Mouse (Mus musculus): Measurements from ENCODE around the gene Gm20838.
"Not testable (repeated sequence)": the region's sequence is repeated elsewhere in the genome, so short reads cannot be mapped to it uniquely, and the experiment has no call there.

Gene Gm20838

GRCm38 (mm10) chrY:33543064-33543463, at the start of gene Gm20838:
TSS of gene Gm20838 (minus strand) at chrY:33543164.
- DNase-seq, result not testable (repeated sequence)
